Mouse (Mus musculus): ENCODE measurements around the gene Gvin1.
"Not testable (repeated sequence)": the region's sequence is repeated elsewhere in the genome, so short reads cannot be mapped to it uniquely, and the experiment has no call there.

Gvin1 gene

GRCm38 (mm10) chr7:106215177-106215576, at the start of gene Gvin1:
Gvin1 (minus strand) TSS chr7:106215326.
- DNase-seq, result not testable (repeated sequence)

GRCm38 (mm10) chr7:106251844-106252517, 36.9 kb upstream of the Gvin1 start:
- no peak for DNase-seq

- DNase-seq, result no peak
These were observed 33.8 kb upstream of the Gvin1 start for GRCm38 (mm10) chr7:106248922-106249321.

GRCm38 (mm10) chr7:106248245-106248644, 33.1 kb upstream of the Gvin1 start:
- no peak for DNase-seq

- no peak for DNase-seq
These were observed 30.5 kb upstream of the Gvin1 start for GRCm38 (mm10) chr7:106245601-106246000.

- not testable (repeated sequence) for DNase-seq
These were observed 25.6 kb upstream of the Gvin1 start for GRCm38 (mm10) chr7:106240484-106241275.

GRCm38 (mm10) chr7:106237192-106237465, 22.0 kb upstream of the Gvin1 start:
- DNase-seq, result no peak

- DNase-seq, result no peak
These were observed 21.4 kb upstream of the Gvin1 start for GRCm38 (mm10) chr7:106236327-106237191.

GRCm38 (mm10) chr7:106235596-106235995, 20.5 kb upstream of the Gvin1 start:
- no peak for DNase-seq

- DNase-seq, result not testable (repeated sequence)
These were observed 784 bp upstream of the Gvin1 start for GRCm38 (mm10) chr7:106215910-106216309.

- not testable (repeated sequence) for DNase-seq
These were observed 1.4 kb downstream of the Gvin1 start for GRCm38 (mm10) chr7:106213770-106214169.

- DNase-seq, result not testable (repeated sequence)
These were observed 8.5 kb downstream of the Gvin1 start for GRCm38 (mm10) chr7:106206630-106207029.

- not testable (repeated sequence) for DNase-seq
These were observed 38.1 kb downstream of the Gvin1 start for GRCm38 (mm10) chr7:106177065-106177464.

- DNase-seq, result not testable (repeated sequence)
These were observed 69.9 kb downstream of the Gvin1 start for GRCm38 (mm10) chr7:106145013-106145754.

- DNase-seq, result not testable (repeated sequence)
These were observed 73.8 kb downstream of the Gvin1 start for GRCm38 (mm10) chr7:106141128-106141895.

GRCm38 (mm10) chr7:106117090-106117948, 97.8 kb downstream of the Gvin1 start:
- DNase-seq, result not testable (repeated sequence)

Data from right cerebral cortex, postnatal 14 days (tissue).